In the genomic region with DNA sequence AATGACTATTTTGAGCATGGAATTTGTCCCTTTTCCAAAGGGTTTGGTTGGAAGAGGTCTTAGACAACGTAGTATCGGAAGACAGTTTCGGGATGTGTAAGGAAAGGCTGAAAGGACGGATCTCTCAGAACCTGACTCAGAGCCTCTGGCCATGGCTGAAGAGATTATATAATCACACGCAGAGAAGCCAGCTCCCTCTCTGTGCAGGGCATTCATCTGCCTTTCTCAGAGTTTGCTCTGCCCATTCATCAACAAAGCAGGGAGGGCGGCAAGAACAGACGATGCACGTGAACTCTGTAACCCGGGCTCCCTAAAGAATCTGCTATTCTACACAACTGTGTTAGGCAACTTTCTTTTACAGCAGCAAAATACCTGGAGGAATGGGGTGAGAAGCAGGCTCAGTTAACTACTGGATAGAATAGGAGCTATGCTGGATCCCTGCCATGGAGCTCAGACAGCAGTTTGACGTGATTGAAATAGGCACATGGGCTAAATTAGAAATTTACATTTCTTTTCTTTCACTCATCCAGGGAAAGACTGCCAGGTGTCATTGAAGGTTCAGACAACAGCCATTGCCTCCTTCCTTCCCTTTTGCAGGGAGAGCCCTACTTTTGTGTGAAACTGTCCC, we compare ENCODE assay signal across 9 mouse cellular contexts. TPM values are rescaled to one million over a fixed set of nuclear protein-coding genes. Genes with fewer than 3 reads are reported as not detected.
DNase-seq lines count a peak whose midpoint lies in the region; ATAC-seq lines count a peak whose summit lies in the region.
"Had no signal": no experiment of that assay in that cellular context is flagged by ENCODE, and none has a peak within 500 bp of the region (broad histone marks: within the 10 kb centered on the region; RNA-seq: fewer than 3 reads in every experiment).

No protein-coding gene starts in this region.

- no peaks in the 10 kb centered on the region; the same call in 1 of the 2 replicates for H3K27me3 ChIP-seq in heart, embryonic 10.5 days (ENCODE audit: insufficient read depth, poor library complexity, severe bottlenecking)
- H3K27me3 ChIP-seq in forebrain, embryonic 13.5 days: no peaks in the 10 kb centered on the region
- H3K27me3 ChIP-seq in midbrain, embryonic 10.5 days (ENCODE audit: low read depth, poor library complexity, severe bottlenecking): no peaks in the 10 kb centered on the region

- no peaks in the 10 kb centered on the region for H3K9me3 ChIP-seq in heart, embryonic 10.5 days
- no peaks in the 10 kb centered on the region for H3K9me3 ChIP-seq in forebrain, embryonic 13.5 days (replicated peaks)
- H3K9me3 ChIP-seq in midbrain, embryonic 10.5 days (replicated peaks): no peaks in the 10 kb centered on the region

- 43% methylated on average over 10 of the region's 10 CpGs for WGBS in heart, embryonic 10.5 days
- 5% methylated on average over 10 of the region's 10 CpGs for WGBS in forebrain, embryonic 13.5 days
- 22% methylated on average over 10 of the region's 10 CpGs for WGBS in midbrain, embryonic 10.5 days

- intact Hi-C loops in heart, postnatal 36 days (cut with DNase I): no loop called here

- H3K9ac ChIP-seq in forebrain, embryonic 13.5 days: peak overlapping the region; percentile 50

- peaks cover 18% of the 10 kb centered on the region for H3K4me1 ChIP-seq in heart, embryonic 10.5 days
- H3K4me1 ChIP-seq in forebrain, embryonic 13.5 days: peaks cover 24% of the 10 kb centered on the region
- H3K4me1 ChIP-seq in midbrain, embryonic 10.5 days: peaks cover 24% of the 10 kb centered on the region

- no peak for DNase-seq in heart, embryonic 10.5 days (ENCODE audit: low spot score)
- DNase-seq in heart, postnatal 36 days: no peak
- DNase-seq in adrenal gland, postnatal 14 days: peak; percentile 41
- peak; percentile 56 for DNase-seq in midbrain, embryonic 10.5 days (ENCODE audit: low spot score)
- DNase-seq in kidney, adult 9 months: no peak
- no peak for DNase-seq in gastrocnemius, postnatal 25 days

- ATAC-seq in forebrain, embryonic 13.5 days: no peak
- ATAC-seq in megakaryocyte, adult 5-6 weeks (ENCODE audit: poor library complexity, severe bottlenecking): no peak

- H3K36me3 ChIP-seq in heart, embryonic 10.5 days: no peaks in the 10 kb centered on the region
- H3K36me3 ChIP-seq in forebrain, embryonic 13.5 days (ENCODE audit: poor library complexity, severe bottlenecking): no peaks in the 10 kb centered on the region
- no peaks in the 10 kb centered on the region for H3K36me3 ChIP-seq in midbrain, embryonic 10.5 days

- H3K4me2 ChIP-seq in forebrain, embryonic 13.5 days: peak overlapping the region; percentile 58

- H3K4me3 ChIP-seq in heart, embryonic 10.5 days: peak overlapping the region; percentile 56
- 0 out of 2 replicates have a peak overlapping the region, but pooled peaks have one; percentile 31 for H3K4me3 ChIP-seq in forebrain, embryonic 13.5 days
- peak overlapping the region; percentile 48 for H3K4me3 ChIP-seq in midbrain, embryonic 10.5 days

- peak overlapping the region; percentile 87 for H3K27ac ChIP-seq in heart, embryonic 10.5 days
- peak overlapping the region; percentile 76 for H3K27ac ChIP-seq in forebrain, embryonic 13.5 days
- H3K27ac ChIP-seq in midbrain, embryonic 10.5 days (replicated peaks): peak overlapping the region; percentile 92

RNA-seq across cellular contexts. Expression of gene Mif, which starts 13.6 kb away (rescaled TPM):
- 3,089 and 3,244 TPM in 2 replicates for polyA plus RNA-seq in heart, embryonic 10.5 days (2016; fragmentation: Nextera tagmentation; extraction: Ambion mirVana)
- 100 to 1,000 TPM; 196 to 202 TPM for total RNA-seq in heart, postnatal 36 days (2021)
- total RNA-seq in adrenal gland, postnatal 14 days (2021): 259 and 296 TPM in 2 replicates
- 1,962 and 1,979 TPM in 2 replicates for polyA plus RNA-seq in forebrain, embryonic 13.5 days (2015; fragmentation: Nextera tagmentation; extraction: Ambion mirVana)
- polyA plus RNA-seq in midbrain, embryonic 10.5 days (2016; fragmentation: Nextera tagmentation; extraction: Ambion mirVana): 2,515 and 3,289 TPM in 2 replicates
- 68.9 and 73.4 TPM in 2 replicates for total RNA-seq in megakaryocyte, adult 5-6 weeks (2015)
- total RNA-seq in megakaryocyte, adult 5-6 weeks (2017): 87.4 and 123 TPM in 2 replicates
- 100 to 1,000 TPM; 141 to 147 TPM for total RNA-seq in gastrocnemius, postnatal 25 days (2021)

RNA-seq across cellular contexts. Expression of gene Derl3, which starts 19.6 kb away (rescaled TPM):
- 3.1 and 5.0 TPM in 2 replicates for polyA plus RNA-seq in heart, embryonic 10.5 days (2016; fragmentation: Nextera tagmentation; extraction: Ambion mirVana)
- under 1 TPM; 0.61 to 0.68 TPM for total RNA-seq in heart, postnatal 36 days (2021)
- total RNA-seq in adrenal gland, postnatal 14 days (2021): 1.8 and 1.9 TPM in 2 replicates
- polyA plus RNA-seq in forebrain, embryonic 13.5 days (2015; fragmentation: Nextera tagmentation; extraction: Ambion mirVana): 1.8 and 3.1 TPM in 2 replicates
- 1.4 and 1.8 TPM in 2 replicates for polyA plus RNA-seq in midbrain, embryonic 10.5 days (2016; fragmentation: Nextera tagmentation; extraction: Ambion mirVana)
- 0.41 and 0.89 TPM in 2 replicates for total RNA-seq in megakaryocyte, adult 5-6 weeks (2015)
- total RNA-seq in megakaryocyte, adult 5-6 weeks (2017): not detected in 2 replicates
- not detected for total RNA-seq in gastrocnemius, postnatal 25 days (2021)

RNA-seq across cellular contexts. Expression of gene Gstt2, which starts 36.4 kb away (rescaled TPM):
- polyA plus RNA-seq in heart, embryonic 10.5 days (2016; fragmentation: Nextera tagmentation; extraction: Ambion mirVana): 8.7 and 11.4 TPM in 2 replicates
- 10 to 100 TPM; 13.2 to 13.5 TPM for total RNA-seq in heart, postnatal 36 days (2021)
- total RNA-seq in adrenal gland, postnatal 14 days (2021): 33.3 and 40.9 TPM in 2 replicates
- 4.0 and 4.4 TPM in 2 replicates for polyA plus RNA-seq in forebrain, embryonic 13.5 days (2015; fragmentation: Nextera tagmentation; extraction: Ambion mirVana)
- polyA plus RNA-seq in midbrain, embryonic 10.5 days (2016; fragmentation: Nextera tagmentation; extraction: Ambion mirVana): 7.6 and 8.3 TPM in 2 replicates
- total RNA-seq in megakaryocyte, adult 5-6 weeks (2015): 4.7 and 5.9 TPM in 2 replicates
- 1.8 and 4.7 TPM in 2 replicates for total RNA-seq in megakaryocyte, adult 5-6 weeks (2017)
- total RNA-seq in gastrocnemius, postnatal 25 days (2021): 1 to 10 TPM; 3.5 to 6.1 TPM

RNA-seq across cellular contexts. Expression of gene Smarcb1, which starts 47.8 kb away (rescaled TPM):
- 157 and 204 TPM in 2 replicates for polyA plus RNA-seq in heart, embryonic 10.5 days (2016; fragmentation: Nextera tagmentation; extraction: Ambion mirVana)
- total RNA-seq in heart, postnatal 36 days (2021): 10 to 100 TPM; 20.0 to 20.6 TPM
- total RNA-seq in adrenal gland, postnatal 14 days (2021): 75.0 and 79.3 TPM in 2 replicates
- polyA plus RNA-seq in forebrain, embryonic 13.5 days (2015; fragmentation: Nextera tagmentation; extraction: Ambion mirVana): 336 and 349 TPM in 2 replicates
- polyA plus RNA-seq in midbrain, embryonic 10.5 days (2016; fragmentation: Nextera tagmentation; extraction: Ambion mirVana): 294 and 296 TPM in 2 replicates
- 44.0 and 46.2 TPM in 2 replicates for total RNA-seq in megakaryocyte, adult 5-6 weeks (2015)
- 40.6 and 48.4 TPM in 2 replicates for total RNA-seq in megakaryocyte, adult 5-6 weeks (2017)
- total RNA-seq in gastrocnemius, postnatal 25 days (2021): 10 to 100 TPM; 14.9 to 15.2 TPM

RNA-seq across cellular contexts. Expression of gene Gstt4, which starts 51.3 kb away (rescaled TPM):
- polyA plus RNA-seq in heart, embryonic 10.5 days (2016; fragmentation: Nextera tagmentation; extraction: Ambion mirVana): not detected in 2 replicates
- total RNA-seq in heart, postnatal 36 days (2021): not detected
- 0.59 and 0.79 TPM in 2 replicates for total RNA-seq in adrenal gland, postnatal 14 days (2021)
- not detected in 2 replicates for polyA plus RNA-seq in forebrain, embryonic 13.5 days (2015; fragmentation: Nextera tagmentation; extraction: Ambion mirVana)
- not detected in 2 replicates for polyA plus RNA-seq in midbrain, embryonic 10.5 days (2016; fragmentation: Nextera tagmentation; extraction: Ambion mirVana)
- not detected in 2 replicates for total RNA-seq in megakaryocyte, adult 5-6 weeks (2015)
- total RNA-seq in megakaryocyte, adult 5-6 weeks (2017): not detected in 2 replicates
- total RNA-seq in gastrocnemius, postnatal 25 days (2021): not detected
- total RNA-seq: hematopoietic stem cell, adult 5-6 weeks had no signal

Comparison
In these comparisons a context has a peak if more than half of its experiments do, and no peak if none do; other contexts are left out.
1. DNase-seq: peak in adrenal gland, postnatal 14 days (single experiment) and midbrain, embryonic 10.5 days (single experiment); none in heart, embryonic 10.5 days (single experiment), heart, postnatal 36 days (0 of 2), kidney, adult 9 months (single experiment) and gastrocnemius, postnatal 25 days (single experiment).
2. Peak in every context shown above with its lines, with median percentiles within 50 percentile points of each other: H3K27ac ChIP-seq and H3K4me3 ChIP-seq.